Mouse (Mus musculus) thymus, adult 2 months (tissue): ENCODE data around the gene Gm44973.

Source experiments
- CTCF ChIP-seq: fragments of 200-500 bp; IDR thresholded peaks from 2 replicates; pipeline ENCODE4 v1.5.1; 2012; ENCODE audit warnings: mild to moderate bottlenecking, control low read depth, low read length, moderate library complexity, borderline replicate concordance; ENCODE audit not compliant: control insufficient read depth, poor library complexity, insufficient read depth; ENCODE audit errors: extremely low read depth
- POLR2A ChIP-seq: fragments of 200-500 bp; IDR thresholded peaks from 2 replicates; pipeline ENCODE4 v1.6.1; 2012; ENCODE audit warnings: mild to moderate bottlenecking, low read length, control low read depth, moderate library complexity; ENCODE audit not compliant: control insufficient read depth, poor library complexity, insufficient read depth; ENCODE audit errors: extremely low read depth

DNA sequence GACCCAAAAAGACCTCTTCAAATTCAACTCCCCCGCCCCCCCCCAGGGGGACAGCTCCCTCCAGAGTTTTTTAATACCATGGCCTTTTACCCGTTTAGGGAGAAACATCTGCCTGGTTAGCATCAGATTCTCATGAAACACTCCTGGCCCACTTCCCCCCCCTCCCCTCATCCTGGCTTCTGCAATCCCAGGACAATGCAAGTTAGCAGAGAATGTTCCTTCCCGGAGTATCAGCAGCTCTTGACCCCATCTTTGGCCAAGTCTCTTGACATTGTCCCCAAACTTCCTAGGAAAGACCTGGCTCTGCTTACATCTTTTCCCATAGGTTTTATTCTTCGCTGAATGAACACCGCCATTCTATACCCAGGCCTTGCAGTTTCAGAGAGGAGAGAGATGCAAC is 5.9 kb downstream of the Gm44973 start:
- TF ChIP-seq CTCF, result no peak
- no peak for TF ChIP-seq POLR2A
